Mouse (Mus musculus) erythroblast, embryonic 14.5 days (primary cell): Measurements from ENCODE around the gene Siva1.

Source experiments
- GATA1 ChIP-seq: IDR thresholded peaks from 2 replicates; pipeline ENCODE4 v1.6.1; 2012; ENCODE audit warnings: low read length, inconsistent platforms, mixed read lengths
- TAL1 ChIP-seq: IDR thresholded peaks from 3 replicates; pipeline ENCODE4 v1.6.1; 2012; ENCODE audit warnings: low read length, inconsistent platforms, mixed read lengths

DNA sequence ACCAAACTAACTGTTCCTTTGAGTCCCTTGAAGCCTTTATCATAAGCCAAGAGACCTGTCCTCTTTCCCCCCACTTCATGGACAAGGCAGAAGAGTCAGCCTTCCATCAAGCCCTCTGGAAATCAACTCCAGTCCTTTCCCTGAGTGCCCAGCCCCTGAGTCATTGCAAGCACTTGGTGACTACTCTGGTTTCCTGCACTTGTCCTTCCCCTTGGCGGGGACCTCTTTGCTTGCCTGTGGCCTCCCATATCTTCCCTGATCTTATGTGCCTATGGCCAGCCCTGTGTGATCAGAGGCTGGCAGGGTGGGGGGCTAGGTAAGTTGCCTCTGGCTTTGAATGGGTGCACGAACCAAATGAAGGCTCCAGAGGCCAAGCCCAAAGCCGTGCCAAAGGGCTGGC is 22.6 kb upstream of the Siva1 start:
- TF ChIP-seq TAL1 (no peak), GATA1 (no peak)
